Mouse (Mus musculus) lung, embryonic 15.5 days (tissue): ENCODE measurements at regions not wholly inside any gene's neighbourhood (a gene's known extent, or its start where the extent isn't known, plus 50 kb on each side); places are given as distances from the start of the nearest gene placed in this dataset.

Source experiments
- ATAC-seq: fragments of 200-750 bp; cut with Nextera tagmentation; 2 replicates; pipeline ENCODE4 v1.8.0; 2017; ENCODE audit warnings: moderate number of reproducible peaks, borderline replicate concordance; ENCODE audit not compliant: low FRiP score, low TSS enrichment; ENCODE audit errors: extremely low read depth
- H3K27ac ChIP-seq: fragments of 300-500 bp; sonication (generic); 2 replicates; pipeline ENCODE4 v1.5.1; 2015; ENCODE audit warnings: moderate library complexity, mild to moderate bottlenecking, inconsistent platforms
- H3K27me3 ChIP-seq: fragments of 300-500 bp; sonication (generic); 2 replicates; pipeline ENCODE4 v1.6.1; 2015; ENCODE audit warnings: inconsistent platforms
- H3K36me3 ChIP-seq: fragments of 300-500 bp; sonication (generic); 2 replicates; pipeline ENCODE4 v1.6.1; 2015; ENCODE audit warnings: inconsistent platforms
- H3K4me1 ChIP-seq: fragments of 300-500 bp; sonication (generic); 2 replicates; pipeline ENCODE4 v1.6.1; 2015; ENCODE audit warnings: inconsistent platforms
- H3K4me2 ChIP-seq: fragments of 300-500 bp; sonication (generic); 2 replicates; pipeline ENCODE4 v1.6.1; 2015; ENCODE audit warnings: inconsistent platforms, mild to moderate bottlenecking, moderate library complexity
- H3K4me3 ChIP-seq: fragments of 300-500 bp; sonication (generic); 2 replicates; pipeline ENCODE4 v1.5.1; 2015; ENCODE audit warnings: mild to moderate bottlenecking, inconsistent platforms
- H3K9ac ChIP-seq: fragments of 300-500 bp; sonication (generic); 2 replicates; pipeline ENCODE4 v1.6.1; 2015; ENCODE audit warnings: inconsistent platforms
- H3K9me3 ChIP-seq: fragments of 300-500 bp; sonication (generic); 2 replicates; pipeline ENCODE4 v1.6.1; 2016; ENCODE audit warnings: inconsistent platforms
- WGBS: fragments of 180-500 bp; shearing (Covaris S2); methylation state at CpG from one replicate; pipeline ENCODE4 v1.1.7; 2015; 5-methylcytosine and 5-hydroxymethylcytosine counted together

GRCm38 (mm10) chr6:112219641-112220040, 53.9 kb upstream of the Lmcd1 start:
- Histone ChIP-seq H3K4me2 (no peak overlapping the region), H3K4me3 (no peak overlapping the region), H3K4me1 (0 out of 2 replicates have a peak, but pooled peaks cover 12% of the 10 kb centered on the region), H3K36me3 (no peaks in the 10 kb centered on the region), H3K9me3 (no peaks in the 10 kb centered on the region), H3K27me3 (no peaks in the 10 kb centered on the region), H3K9ac (no peak overlapping the region), H3K27ac (0 out of 2 replicates have a peak overlapping the region, but pooled peaks have one; percentile 11)
- 52% methylated on average over 7 of the region's 7 CpGs for WGBS
- no peak for ATAC-seq

DNA sequence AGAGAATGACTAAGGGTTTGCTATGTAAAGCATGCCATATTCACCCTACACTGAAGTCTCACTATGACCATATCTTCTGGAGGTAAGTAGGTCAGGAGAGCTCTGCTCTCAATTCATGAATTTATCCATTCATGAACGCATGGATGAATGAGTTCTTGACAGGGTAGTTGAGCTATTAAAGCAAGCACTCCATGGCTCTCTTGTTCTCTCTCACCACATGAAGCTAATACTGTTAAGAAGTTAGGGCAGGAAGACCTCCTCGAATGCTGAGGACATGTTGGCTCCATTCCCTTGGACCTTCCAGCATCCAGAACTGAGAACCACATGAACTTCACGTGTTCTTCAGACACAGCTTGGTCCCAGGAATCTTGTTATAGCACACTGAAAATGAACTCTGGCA, 53.4 kb upstream of the Lmcd1 start:
- no peak overlapping the region for H3K4me3 ChIP-seq
- no peaks in the 10 kb centered on the region for H3K9me3 ChIP-seq
- no peaks in the 10 kb centered on the region for H3K27me3 ChIP-seq
- 0 out of 2 replicates have a peak, but pooled peaks cover 12% of the 10 kb centered on the region for H3K4me1 ChIP-seq
- H3K9ac ChIP-seq: no peak overlapping the region
- ATAC-seq: no peak; the same call in 1 of the 2 replicates
- H3K27ac ChIP-seq: 0 out of 2 replicates have a peak overlapping the region, but pooled peaks have one; percentile 11
- H3K4me2 ChIP-seq: no peak overlapping the region
- WGBS: 65% methylated on average over 3 of the region's 3 CpGs
- H3K36me3 ChIP-seq: no peaks in the 10 kb centered on the region

- no peak overlapping the region for H3K4me2 ChIP-seq
- H3K4me3 ChIP-seq: no peak overlapping the region
- no peak for ATAC-seq
- H3K9ac ChIP-seq: no peak overlapping the region
- WGBS: 77% methylated on average over 2 of the region's 2 CpGs
- 0 out of 2 replicates have a peak, but pooled peaks cover 12% of the 10 kb centered on the region for H3K4me1 ChIP-seq
- H3K27me3 ChIP-seq: no peaks in the 10 kb centered on the region
- H3K36me3 ChIP-seq: no peaks in the 10 kb centered on the region
- H3K9me3 ChIP-seq: no peaks in the 10 kb centered on the region
- H3K27ac ChIP-seq: no peak overlapping the region
These were observed 52.2 kb upstream of the Lmcd1 start for GRCm38 (mm10) chr6:112221373-112221772.

- no peaks in the 10 kb centered on the region for H3K9me3 ChIP-seq
- no peak overlapping the region for H3K9ac ChIP-seq
- no peak overlapping the region for H3K4me3 ChIP-seq
- 0 out of 2 replicates have a peak, but pooled peaks cover 12% of the 10 kb centered on the region for H3K4me1 ChIP-seq
- WGBS: 50% methylated on average over 7 of the region's 7 CpGs
- no peak overlapping the region for H3K27ac ChIP-seq
- no peaks in the 10 kb centered on the region for H3K36me3 ChIP-seq
- no peaks in the 10 kb centered on the region for H3K27me3 ChIP-seq
- no peak overlapping the region for H3K4me2 ChIP-seq
- peak; percentile 64; the same call in 1 of the 2 replicates for ATAC-seq
These were observed 50.2 kb upstream of the Lmcd1 start for GRCm38 (mm10) chr6:112223325-112223724.
